Mouse (Mus musculus) brain, embryonic 14.5 days (tissue): ENCODE data around the gene Krtap9-5. TPM values are rescaled to one million over a fixed set of nuclear protein-coding genes. Genes with fewer than 3 reads are reported as not detected.
A peak's percentile ranks its signal among the peaks of the same experiment; 100 is the strongest.

ENCODE experiments used
- DNase-seq: peaks from one replicate; pipeline ENCODE4 v3.0.0-alpha.2; 2011; ENCODE audit warnings: low read depth
- CTCF ChIP-seq: fragments of 200-500 bp; IDR thresholded peaks from 2 replicates; pipeline ENCODE4 v1.5.1; 2012; ENCODE audit warnings: inconsistent platforms, mild to moderate bottlenecking, moderate library complexity, borderline replicate concordance; ENCODE audit not compliant: insufficient read depth, insufficient read length; ENCODE audit errors: extremely low read depth
- POLR2A ChIP-seq: fragments of 200-500 bp; IDR thresholded peaks from 2 replicates; pipeline ENCODE4 v1.6.1; 2012; ENCODE audit warnings: mild to moderate bottlenecking, inconsistent platforms, borderline replicate concordance; ENCODE audit not compliant: poor library complexity, insufficient read depth, insufficient read length, severe bottlenecking; ENCODE audit errors: extremely low read depth
- polyA plus RNA-seq: library from polyadenylated mRNA; depleted of rRNA; stranded (reverse); fragments of >200 nt; gene quantifications from 2 replicates; pipeline ENCODE4 v1.2.3, GENCODE M21; 2012; rRNA removed

Krtap9-5 gene
- polyA plus RNA-seq = not detected in 2 replicates

GRCm38 (mm10) chr11:99948175-99948574 lies at the start of gene Krtap9-5:
Krtap9-5 (plus strand) TSS chr11:99948475.
- no peak for DNase-seq
- no peak for TF ChIP-seq POLR2A
- TF ChIP-seq CTCF = no peak

GRCm38 (mm10) chr11:99907620-99908019 lies 40.7 kb upstream of the Krtap9-5 start, which contains the start of gene Krtap31-1:
Krtap31-1 (plus strand) TSS chr11:99907920.
- TF ChIP-seq CTCF = no peak
- TF ChIP-seq POLR2A = no peak
- no peak for DNase-seq

GRCm38 (mm10) chr11:99914451-99914850 lies 33.8 kb upstream of the Krtap9-5 start, which contains the start of gene Gm11565:
Gm11565 (plus strand) TSS chr11:99914751.
- DNase-seq = no peak
- TF ChIP-seq CTCF (no peak), POLR2A (no peak)

GRCm38 (mm10) chr11:99935991-99936390 lies 12.3 kb upstream of the Krtap9-5 start, which contains the start of gene Krtap31-2:
Krtap31-2 (plus strand) TSS chr11:99936291.
- no peak for TF ChIP-seq CTCF
- TF ChIP-seq POLR2A = no peak
- DNase-seq = no peak

- TF ChIP-seq CTCF (no peak), POLR2A (no peak)
- DNase-seq = no peak
Observed at GRCm38 (mm10) chr11:99937751-99938264, 10.5 kb upstream of the Krtap9-5 start.

GRCm38 (mm10) chr11:99964213-99964612 lies 15.9 kb downstream of the Krtap9-5 start:
- no peak for DNase-seq
- TF ChIP-seq POLR2A = no peak
- TF ChIP-seq CTCF = peak; percentile 7; the same call in 1 of the 2 replicates

GRCm38 (mm10) chr11:99965961-99966360 lies 17.7 kb downstream of the Krtap9-5 start:
- no peak for DNase-seq
- no peak for TF ChIP-seq CTCF
- no peak for TF ChIP-seq POLR2A

GRCm38 (mm10) chr11:99978953-99979352 lies 30.7 kb downstream of the Krtap9-5 start, which contains the start of gene Krtap29-1:
Krtap29-1 (minus strand) TSS chr11:99979053.
- no peak for DNase-seq
- TF ChIP-seq CTCF (no peak), POLR2A (no peak)

- no peak for TF ChIP-seq POLR2A
- TF ChIP-seq CTCF = no peak
- no peak for DNase-seq
Observed at GRCm38 (mm10) chr11:99982731-99983130, 34.5 kb downstream of the Krtap9-5 start.

- DNase-seq = no peak
- TF ChIP-seq POLR2A (no peak), CTCF (no peak)
Observed at GRCm38 (mm10) chr11:99983442-99983841, 35.2 kb downstream of the Krtap9-5 start.

GRCm38 (mm10) chr11:99985291-99986092 lies 37.2 kb downstream of the Krtap9-5 start:
- DNase-seq = peak; percentile 85

More at GRCm38 (mm10) chr11:99985291-99986092, 37.2 kb downstream of the Krtap9-5 start:
- no peak for TF ChIP-seq POLR2A
- TF ChIP-seq CTCF = no peak
